Mouse (Mus musculus): ENCODE data around the gene Zbtb46. TPM values are rescaled to one million over a fixed set of nuclear protein-coding genes. Genes with fewer than 3 reads are reported as not detected.

The Zbtb46 gene
- total RNA-seq, 2 experiments from 2014 or later = 1.4 to 3.9 TPM

- ATAC-seq (ENCODE audit: poor library complexity, severe bottlenecking) = peak; percentile 95
Observed at GRCm38 (mm10) chr2:181410760-181411473, 48.3 kb downstream of the Zbtb46 start.

- peak; percentile 34; the same call in 1 of the 2 replicates for ATAC-seq (ENCODE audit: poor library complexity, severe bottlenecking)
Observed at GRCm38 (mm10) chr2:181409643-181410042, 49.6 kb downstream of the Zbtb46 start.

DNA sequence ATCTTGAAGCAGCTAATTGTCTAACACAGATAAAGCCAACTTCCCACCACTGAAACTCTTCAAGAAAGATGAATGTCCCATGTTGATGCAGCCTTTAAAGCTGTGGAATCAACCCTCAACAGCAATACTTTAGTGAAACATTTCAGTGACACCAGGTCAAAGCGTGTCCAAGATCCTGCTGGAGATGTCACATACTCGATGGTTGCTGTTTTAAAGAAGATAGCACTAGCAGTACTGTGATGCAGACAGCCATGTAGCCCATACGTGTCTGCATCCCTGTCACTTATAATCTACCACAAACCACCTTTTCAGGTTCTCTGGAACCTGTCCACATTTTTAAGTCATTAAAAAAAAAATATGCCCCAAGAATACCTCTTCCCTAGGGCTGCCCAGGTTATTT is 55.5 kb downstream of the Zbtb46 start:
- no peak for ATAC-seq (ENCODE audit: poor library complexity, severe bottlenecking)

- no peak for ATAC-seq (ENCODE audit: poor library complexity, severe bottlenecking)
Observed at GRCm38 (mm10) chr2:181401497-181401896, 57.7 kb downstream of the Zbtb46 start.

DNA sequence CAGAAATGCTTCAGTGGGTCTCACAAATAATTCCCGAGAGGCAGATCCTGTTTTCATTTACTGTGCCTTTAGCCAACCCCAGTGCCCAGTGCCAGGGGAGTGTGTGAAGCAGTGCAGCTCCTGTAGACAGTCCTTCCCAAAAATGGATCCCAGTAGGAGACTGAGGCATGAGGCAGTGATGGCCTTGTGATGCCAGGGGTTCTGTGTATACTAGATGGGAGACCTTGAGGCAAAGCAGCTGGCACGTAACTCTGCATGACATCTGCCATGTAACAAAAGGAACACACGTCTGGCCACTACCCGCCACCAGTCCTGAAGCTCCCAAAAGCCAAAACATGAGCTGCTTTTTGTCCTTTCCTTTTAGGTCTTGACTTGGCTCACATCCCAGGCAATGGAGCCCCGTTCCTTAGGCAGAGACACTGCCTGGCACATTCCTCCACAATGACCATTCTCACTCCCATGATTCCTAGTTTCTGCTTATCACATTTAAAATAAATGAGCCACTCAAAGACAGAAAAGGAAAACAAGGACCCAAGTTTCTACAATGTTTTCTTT is 61.9 kb downstream of the Zbtb46 start:
- no peak for ATAC-seq (ENCODE audit: poor library complexity, severe bottlenecking)

- ATAC-seq (ENCODE audit: poor library complexity, severe bottlenecking) = no peak
Observed at GRCm38 (mm10) chr2:181394086-181394485, 65.1 kb downstream of the Zbtb46 start.

- peak; percentile 93 for ATAC-seq (ENCODE audit: poor library complexity, severe bottlenecking)
Observed at GRCm38 (mm10) chr2:181392600-181393213, 66.5 kb downstream of the Zbtb46 start.

- no peak for ATAC-seq (ENCODE audit: poor library complexity, severe bottlenecking)
Observed at GRCm38 (mm10) chr2:181391541-181391940, 67.7 kb downstream of the Zbtb46 start.

DNA sequence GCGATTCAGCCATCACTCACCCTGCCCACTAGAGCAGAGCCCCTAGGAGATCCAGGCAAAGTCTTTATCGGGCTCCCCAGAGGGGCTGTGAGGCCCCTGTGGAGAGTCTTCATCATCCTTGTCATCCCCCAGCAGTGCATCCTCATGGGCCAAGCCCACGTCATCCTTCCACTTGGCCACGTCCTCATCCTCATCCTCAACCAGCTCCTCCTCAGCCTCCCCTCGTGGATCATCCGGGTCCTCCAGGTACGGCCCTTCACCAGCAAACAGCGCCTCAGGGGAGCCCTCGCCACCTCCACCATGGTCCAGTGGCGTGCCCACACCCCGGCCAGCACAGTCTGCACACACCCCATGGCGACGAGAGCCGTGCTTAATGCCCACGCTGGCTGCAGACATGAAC is 68.2 kb downstream of the Zbtb46 start:
- ATAC-seq (ENCODE audit: poor library complexity, severe bottlenecking) = no peak

DNA sequence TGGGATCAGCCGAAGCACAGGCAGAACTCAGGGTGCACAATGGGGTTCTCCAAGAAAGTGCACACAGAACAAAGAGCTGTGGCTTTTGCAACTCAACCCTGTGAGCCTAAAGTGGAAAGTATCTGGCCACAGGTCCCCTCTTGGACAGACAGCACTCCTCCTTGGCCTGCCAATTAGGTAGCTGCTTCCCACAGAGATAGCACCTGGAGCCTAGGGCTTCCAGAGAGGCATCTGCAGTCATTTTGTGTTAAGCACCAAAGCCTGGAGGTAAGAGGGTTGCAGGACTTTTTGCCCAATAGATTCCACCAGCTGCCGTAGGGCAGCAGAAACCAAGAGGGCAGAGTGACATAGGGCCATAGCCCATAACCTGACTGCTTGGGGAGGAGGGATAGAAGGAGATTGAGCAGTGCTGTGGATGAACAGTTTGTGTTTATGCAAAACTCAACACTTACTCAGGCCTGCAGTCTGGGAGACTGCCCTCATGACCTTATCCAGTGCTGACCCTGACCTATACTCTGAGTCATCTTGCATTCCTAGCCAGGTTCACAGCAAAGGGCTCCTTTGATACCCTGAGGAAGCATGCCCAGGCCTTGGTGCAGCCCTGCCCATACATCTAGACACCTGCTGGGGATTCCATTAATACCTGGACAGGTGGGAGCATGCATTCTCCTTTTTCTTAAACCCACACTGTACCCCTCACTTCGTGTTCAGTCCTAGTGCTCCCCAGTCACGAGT is 68.9 kb downstream of the Zbtb46 start:
- no peak for ATAC-seq (ENCODE audit: poor library complexity, severe bottlenecking)

GRCm38 (mm10) chr2:181386663-181387210 is 72.5 kb downstream of the Zbtb46 start:
- ATAC-seq (ENCODE audit: poor library complexity, severe bottlenecking) = no peak

DNA sequence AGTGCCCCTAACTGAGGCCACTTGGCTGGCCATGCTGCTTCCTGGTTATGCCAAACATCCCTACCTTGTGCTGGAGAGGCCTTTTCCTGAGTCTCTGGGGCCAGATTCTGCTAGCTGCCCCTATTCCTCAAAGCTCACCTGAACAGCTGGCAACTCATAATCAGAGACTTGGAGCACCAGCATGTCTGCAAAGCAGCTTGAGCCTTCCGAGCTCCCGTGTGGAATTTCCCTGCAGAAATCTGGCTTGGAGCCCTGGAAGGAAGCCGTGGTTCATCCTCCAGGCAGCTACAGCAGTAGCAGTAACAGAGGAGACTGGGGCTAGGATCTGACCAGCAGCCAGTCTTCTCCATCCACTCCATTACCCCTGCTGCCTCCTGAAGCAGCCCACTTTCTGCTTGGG is 73.3 kb downstream of the Zbtb46 start:
- no peak for ATAC-seq (ENCODE audit: poor library complexity, severe bottlenecking)

DNA sequence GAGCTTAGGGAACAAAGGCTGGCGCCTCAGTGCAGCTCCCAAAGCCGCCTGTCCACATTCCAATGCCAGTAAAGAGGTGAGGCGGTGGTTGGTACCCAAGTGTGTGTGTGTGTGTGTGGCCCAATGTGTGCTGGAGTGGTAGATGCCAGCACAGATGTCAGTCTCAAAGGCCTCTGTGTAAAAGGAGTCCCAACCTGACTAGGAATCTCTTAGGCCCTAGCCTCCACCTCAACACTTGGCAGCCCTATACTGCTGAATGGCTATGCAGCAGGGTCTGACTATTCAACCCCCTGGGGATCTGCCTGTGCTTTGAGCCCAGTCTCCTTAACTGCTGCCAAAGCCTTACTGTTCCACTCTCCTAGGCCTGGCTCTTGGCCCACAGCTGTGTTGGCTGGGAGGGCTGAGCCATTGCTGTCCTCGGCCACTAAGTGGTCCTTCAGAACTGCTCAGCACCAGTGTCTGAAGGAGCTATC is 74.3 kb downstream of the Zbtb46 start:
- ATAC-seq (ENCODE audit: poor library complexity, severe bottlenecking) = no peak

- no peak for ATAC-seq (ENCODE audit: poor library complexity, severe bottlenecking)
Observed at GRCm38 (mm10) chr2:181384463-181384862, 74.8 kb downstream of the Zbtb46 start.

- ATAC-seq (ENCODE audit: poor library complexity, severe bottlenecking) = no peak
Observed at GRCm38 (mm10) chr2:181381631-181382306, 77.5 kb downstream of the Zbtb46 start.

- ATAC-seq (ENCODE audit: poor library complexity, severe bottlenecking) = peak; percentile 88
Observed at GRCm38 (mm10) chr2:181381107-181381506, 78.1 kb downstream of the Zbtb46 start.

GRCm38 (mm10) chr2:181380251-181380650 is 79.0 kb downstream of the Zbtb46 start:
- ATAC-seq (ENCODE audit: poor library complexity, severe bottlenecking) = no peak

- no peak for ATAC-seq (ENCODE audit: poor library complexity, severe bottlenecking)
Observed at GRCm38 (mm10) chr2:181379778-181380177, 79.4 kb downstream of the Zbtb46 start, which contains the start of gene Lime1. Gene Lime1, plus strand, starts transcription at chr2:181380078.

GRCm38 (mm10) chr2:181378701-181379100 is 80.5 kb downstream of the Zbtb46 start:
- no peak for ATAC-seq (ENCODE audit: poor library complexity, severe bottlenecking)

DNA sequence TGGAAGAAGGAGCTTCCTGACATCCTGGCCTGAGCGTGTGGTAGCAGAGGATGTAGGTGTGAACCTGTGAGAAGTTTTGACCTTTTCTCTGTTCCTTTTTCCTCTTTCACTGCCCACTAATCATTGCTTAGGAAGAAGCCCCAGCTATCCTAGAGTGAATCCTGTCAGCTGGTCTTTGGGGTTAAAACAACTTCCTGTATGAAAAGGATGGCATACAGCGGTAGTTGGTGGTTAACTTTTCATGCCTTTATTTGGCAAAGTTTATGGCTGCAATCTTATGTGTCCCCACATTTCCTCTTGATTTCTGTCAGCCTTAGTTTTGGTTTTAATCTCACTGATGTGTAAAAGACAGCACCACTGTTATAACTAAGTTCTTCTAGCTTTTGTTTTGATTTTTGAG is 82.0 kb downstream of the Zbtb46 start:
- ATAC-seq (ENCODE audit: poor library complexity, severe bottlenecking) = peak; percentile 53

Data from megakaryocyte, adult 5-6 weeks (primary cell).